In genomic region chr2:168096487-168096886, GRCm38 (mm10) we compare ENCODE assay signal across 12 mouse cellular contexts. TPM values are rescaled to one million over a fixed set of nuclear protein-coding genes. Genes with fewer than 3 reads are reported as not detected.
DNase-seq lines count a peak whose midpoint lies in the region; ATAC-seq and TF ChIP-seq lines count a peak whose summit lies in the region.
"Had no signal": no experiment of that assay in that cellular context is flagged by ENCODE, and none has a peak within 500 bp of the region (broad histone marks: within the 10 kb centered on the region; RNA-seq: fewer than 3 reads in every experiment).

No protein-coding gene starts in this region.

- H3K36me3 ChIP-seq in hindbrain, embryonic 12.5 days, result peaks cover 22% of the 10 kb centered on the region
- H3K36me3 ChIP-seq in hindbrain, embryonic 10.5 days, result peaks cover 43% of the 10 kb centered on the region
- H3K36me3 ChIP-seq in kidney, postnatal 0 days (ENCODE audit: insufficient read depth, low read length), result peaks cover 8% of the 10 kb centered on the region
- peaks cover 32% of the 10 kb centered on the region for H3K36me3 ChIP-seq in neural tube, embryonic 13.5 days

- WGBS in hindbrain, embryonic 12.5 days, result 83% methylated on average over 3 of the region's 3 CpGs
- 83% methylated on average over 3 of the region's 3 CpGs for WGBS in hindbrain, embryonic 10.5 days
- WGBS in kidney, postnatal 0 days, result 85% methylated on average over 3 of the region's 3 CpGs
- 83% methylated on average over 3 of the region's 3 CpGs for WGBS in neural tube, embryonic 13.5 days

- no peaks in the 10 kb centered on the region for H3K9me3 ChIP-seq in hindbrain, embryonic 12.5 days (replicated peaks)
- no peaks in the 10 kb centered on the region for H3K9me3 ChIP-seq in hindbrain, embryonic 10.5 days
- H3K9me3 ChIP-seq in kidney, postnatal 0 days (replicated peaks; ENCODE audit: low read length), result no peaks in the 10 kb centered on the region
- H3K9me3 ChIP-seq in neural tube, embryonic 13.5 days, result no peaks in the 10 kb centered on the region

- TF ChIP-seq CTCF in kidney, postnatal 0 days (IDR thresholded peaks at IDR 0.05; ENCODE audit: low read depth), result no peak

- no peaks in the 10 kb centered on the region for H3K27me3 ChIP-seq in hindbrain, embryonic 12.5 days
- no peaks in the 10 kb centered on the region for H3K27me3 ChIP-seq in hindbrain, embryonic 10.5 days (ENCODE audit: insufficient read depth, poor library complexity, severe bottlenecking)
- H3K27me3 ChIP-seq in kidney, postnatal 0 days (ENCODE audit: insufficient read depth, low read length), result no peaks in the 10 kb centered on the region
- no peaks in the 10 kb centered on the region for H3K27me3 ChIP-seq in neural tube, embryonic 13.5 days

- H3K9ac ChIP-seq in hindbrain, embryonic 12.5 days, result no peak overlapping the region
- no peak overlapping the region for H3K9ac ChIP-seq in kidney, postnatal 0 days (ENCODE audit: low read depth, low read length)
- H3K9ac ChIP-seq in neural tube, embryonic 13.5 days, result no peak overlapping the region
- H3K9ac ChIP-seq: liver, embryonic 14.5 days had no signal

- peak overlapping the region; percentile 80; the same call in 1 of the 2 replicates for H3K27ac ChIP-seq in hindbrain, embryonic 12.5 days
- H3K27ac ChIP-seq in hindbrain, embryonic 10.5 days, result no peak overlapping the region
- H3K27ac ChIP-seq in kidney, postnatal 0 days, result peak overlapping the region; percentile 15
- peak overlapping the region; percentile 83; the same call in 1 of the 2 replicates for H3K27ac ChIP-seq in neural tube, embryonic 13.5 days (replicated peaks)
- H3K27ac ChIP-seq: liver, embryonic 14.5 days had no signal

- ATAC-seq in hindbrain, embryonic 12.5 days (ENCODE audit: low FRiP score), result no peak
- ATAC-seq in kidney, postnatal 0 days (replicated peaks; ENCODE audit: low FRiP score, low read depth), result no peak
- ATAC-seq in neural tube, embryonic 13.5 days (ENCODE audit: low read depth), result no peak

- peaks cover 25% of the 10 kb centered on the region for H3K4me1 ChIP-seq in hindbrain, embryonic 12.5 days
- peaks cover 7% of the 10 kb centered on the region for H3K4me1 ChIP-seq in hindbrain, embryonic 10.5 days (replicated peaks)
- no peaks in the 10 kb centered on the region; the same call in 1 of the 2 replicates for H3K4me1 ChIP-seq in kidney, postnatal 0 days (replicated peaks; ENCODE audit: insufficient read depth, low read length)
- H3K4me1 ChIP-seq in neural tube, embryonic 13.5 days (replicated peaks), result peaks cover 29% of the 10 kb centered on the region

- DNase-seq in hindbrain, embryonic 10.5 days (ENCODE audit: low spot score), result no peak
- DNase-seq in kidney, postnatal 0 days (ENCODE audit: low spot score), result no peak
- no peak for DNase-seq in kidney, postnatal 10 days
- DNase-seq in neural tube, embryonic 10.5 days (ENCODE audit: extremely low spot score, low spot score), result no peak
- no peak for DNase-seq in layer of hippocampus, postnatal 25 days (ENCODE audit: extremely low spot score in 1 of 2, low spot score in 1 of 2)
- DNase-seq: cerebellum, postnatal 10 days; layer of hippocampus, adult 9-11 months; right cerebral cortex, postnatal 25 days; thymus, adult 18-20 months had no signal

- no peak overlapping the region for H3K4me3 ChIP-seq in hindbrain, embryonic 12.5 days
- no peak overlapping the region for H3K4me3 ChIP-seq in hindbrain, embryonic 10.5 days
- H3K4me3 ChIP-seq in kidney, postnatal 0 days (replicated peaks; ENCODE audit: low read depth, low read length), result no peak overlapping the region
- no peak overlapping the region for H3K4me3 ChIP-seq in neural tube, embryonic 13.5 days

- H3K4me2 ChIP-seq in hindbrain, embryonic 12.5 days (replicated peaks), result no peak overlapping the region
- H3K4me2 ChIP-seq in kidney, postnatal 0 days (ENCODE audit: low read length), result no peak overlapping the region
- no peak overlapping the region for H3K4me2 ChIP-seq in neural tube, embryonic 13.5 days

RNA-seq across cellular contexts. Expression of gene Pard6b, which starts 15.7 kb away (rescaled TPM):
- 9.6 and 10.9 TPM in 2 replicates for polyA plus RNA-seq in hindbrain, embryonic 12.5 days (2016; fragmentation: Nextera tagmentation; extraction: Ambion mirVana)
- polyA plus RNA-seq in hindbrain, embryonic 10.5 days (2016; fragmentation: Nextera tagmentation; extraction: Ambion mirVana), result 6.2 and 8.1 TPM in 2 replicates
- polyA plus RNA-seq in kidney, postnatal 0 days (2015; fragmentation: Nextera tagmentation; extraction: Ambion mirVana), result 28.6 and 29.6 TPM in 2 replicates
- 7.5 and 9.1 TPM in 2 replicates for polyA plus RNA-seq in neural tube, embryonic 13.5 days (2015; fragmentation: Nextera tagmentation; extraction: Ambion mirVana)
- 1 to 10 TPM; 4.2 TPM for total RNA-seq in layer of hippocampus, postnatal 25 days (2021)
